In the genomic region with DNA sequence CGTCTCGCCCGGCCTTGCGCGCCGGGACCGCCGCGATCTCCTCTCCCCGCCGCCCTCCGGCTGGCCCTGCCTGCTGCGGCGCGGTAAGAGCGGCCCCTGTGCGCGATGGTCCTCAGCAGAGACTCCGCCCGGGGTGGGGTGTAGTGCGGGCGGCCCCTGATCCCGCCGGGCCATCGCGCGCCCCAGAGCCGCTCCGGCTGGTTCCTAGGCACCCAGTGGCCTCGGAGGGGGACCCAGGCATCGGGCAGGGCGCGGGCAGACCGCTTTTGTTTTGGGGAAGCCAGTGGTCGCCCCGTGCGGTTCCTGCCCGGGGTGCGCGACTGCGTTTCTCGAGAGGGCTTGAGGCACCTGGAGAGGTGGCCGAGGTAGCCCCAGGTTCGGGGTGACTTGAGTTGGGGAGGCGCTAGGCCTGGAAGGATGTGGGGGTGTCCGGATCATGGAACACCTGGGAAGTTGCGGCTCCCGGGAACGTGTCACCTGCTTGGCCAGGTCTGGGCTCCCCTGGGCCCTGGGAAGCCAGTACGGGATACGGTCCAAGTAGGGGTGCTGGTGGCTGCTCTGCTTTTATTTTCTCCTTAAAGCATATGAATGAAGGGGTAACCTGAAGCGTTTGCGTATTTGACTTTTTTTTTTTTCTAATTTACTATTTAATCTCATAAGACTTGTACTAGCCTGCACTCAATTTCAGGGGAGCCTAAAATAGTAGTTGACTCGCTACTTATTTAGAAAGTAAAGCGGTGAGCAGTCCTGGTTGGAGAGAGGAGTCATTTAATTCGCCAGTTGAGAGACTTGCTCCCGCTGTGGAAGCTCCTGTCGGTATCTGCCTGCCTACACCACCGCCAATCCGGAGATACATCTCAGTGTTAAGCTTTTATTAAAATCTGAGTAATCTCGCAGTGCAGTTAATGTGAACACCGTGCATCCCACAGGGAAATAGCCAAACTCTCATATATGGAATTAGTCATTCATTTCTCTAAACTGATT, we compare ENCODE assay signal across 7 mouse cellular contexts. TPM values are rescaled to one million over a fixed set of nuclear protein-coding genes. Genes with fewer than 3 reads are reported as not detected.
DNase-seq lines count a peak whose midpoint lies in the region; ATAC-seq lines count a peak whose summit lies in the region.

No protein-coding gene starts in this region.

- peak; percentile 23 for DNase-seq in retina, postnatal 1 day
- no peak for DNase-seq in retina, embryonic 14.5 days (ENCODE audit: low spot score)
- DNase-seq in adrenal gland, postnatal 25 days = peak; percentile 32
- peak; percentile 65 for DNase-seq in induced T-regulatory cell, adult 2 months (ENCODE audit: low read depth)
- DNase-seq in lung, postnatal 14 days = peak; percentile 50

- peaks cover 36% of the 10 kb centered on the region for H3K4me1 ChIP-seq in embryonic facial prominence, embryonic 13.5 days
- H3K4me1 ChIP-seq in stomach, embryonic 15.5 days = peaks cover 27% of the 10 kb centered on the region

- peak overlapping the region; percentile 92 for H3K4me3 ChIP-seq in embryonic facial prominence, embryonic 13.5 days
- peak overlapping the region; percentile 90 for H3K4me3 ChIP-seq in stomach, embryonic 15.5 days (replicated peaks)

- peak overlapping the region; percentile 70 for H3K4me2 ChIP-seq in embryonic facial prominence, embryonic 13.5 days
- H3K4me2 ChIP-seq in stomach, embryonic 15.5 days = peak overlapping the region; percentile 79

- H3K9me3 ChIP-seq in embryonic facial prominence, embryonic 13.5 days = no peaks in the 10 kb centered on the region
- H3K9me3 ChIP-seq in stomach, embryonic 15.5 days = no peaks in the 10 kb centered on the region

- peak; percentile 65 for ATAC-seq in embryonic facial prominence, embryonic 13.5 days (ENCODE audit: insufficient number of reproducible peaks, insufficient read depth, low FRiP score, low TSS enrichment, low read depth)
- peak; percentile 75 for ATAC-seq in stomach, embryonic 15.5 days (ENCODE audit: insufficient read depth, low FRiP score, low read depth)

- WGBS in embryonic facial prominence, embryonic 13.5 days = 1% methylated on average over 62 of the region's 62 CpGs
- 1% methylated on average over 58 of the region's 62 CpGs for WGBS in stomach, embryonic 15.5 days

- peak overlapping the region; percentile 97 for H3K9ac ChIP-seq in embryonic facial prominence, embryonic 13.5 days
- H3K9ac ChIP-seq in stomach, embryonic 15.5 days = peak overlapping the region; percentile 98

- peaks cover 16% of the 10 kb centered on the region for H3K36me3 ChIP-seq in embryonic facial prominence, embryonic 13.5 days
- H3K36me3 ChIP-seq in stomach, embryonic 15.5 days = no peaks in the 10 kb centered on the region

- H3K27ac ChIP-seq in embryonic facial prominence, embryonic 13.5 days = peak overlapping the region; percentile 95
- peak overlapping the region; percentile 96 for H3K27ac ChIP-seq in stomach, embryonic 15.5 days

- H3K27me3 ChIP-seq in embryonic facial prominence, embryonic 13.5 days = no peaks in the 10 kb centered on the region
- no peaks in the 10 kb centered on the region for H3K27me3 ChIP-seq in stomach, embryonic 15.5 days (replicated peaks)

RNA-seq across cellular contexts. Expression of a gene that starts 1.0 kb away (rescaled TPM):
- total RNA-seq in adrenal gland, postnatal 25 days (2021) = 52.2 and 56.2 TPM in 2 replicates
- polyA plus RNA-seq in embryonic facial prominence, embryonic 13.5 days (2015; fragmentation: Nextera tagmentation; extraction: Ambion mirVana) = 74.7 and 87.7 TPM in 2 replicates
- 59.2 and 60.1 TPM in 2 replicates for polyA plus RNA-seq in stomach, embryonic 15.5 days (2015; fragmentation: Nextera tagmentation; extraction: Ambion mirVana)
